Mouse (Mus musculus): ENCODE measurements around the gene 3110001I22Rik.

DNA sequence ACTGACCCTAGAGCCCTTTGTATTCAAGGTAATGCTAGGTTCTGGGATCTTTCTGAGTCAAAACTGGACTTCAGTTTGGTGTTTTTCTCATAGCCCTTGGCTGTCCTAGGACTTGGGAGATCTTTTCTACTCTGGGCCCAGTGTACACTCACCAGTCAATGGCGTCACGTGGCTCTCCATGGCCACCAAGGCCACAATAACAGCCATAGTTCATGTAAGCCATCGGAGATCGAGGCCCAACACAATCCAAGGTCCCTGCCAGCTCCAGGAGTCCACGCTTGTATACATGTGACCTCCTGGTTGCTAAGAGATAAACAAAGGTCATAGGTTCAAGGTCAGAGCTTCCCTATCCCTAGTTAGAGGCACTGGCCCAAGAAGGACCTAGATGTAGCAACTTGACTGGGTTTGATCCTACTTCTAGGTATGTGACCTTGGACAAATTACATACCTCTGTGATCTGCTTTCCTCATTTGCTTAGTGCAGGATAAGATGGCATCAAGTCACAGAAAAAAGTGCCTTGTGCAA, 56.1 kb downstream of the 3110001I22Rik start:
- TF ChIP-seq GATA1 (IDR thresholded peaks at IDR 0.05; ENCODE audit: borderline replicate concordance, low read length) (no peak), FLI1 (IDR thresholded peaks at IDR 0.05; ENCODE audit: low read length) (no peak)
